Mouse (Mus musculus) urinary bladder, adult 2 months (tissue): ENCODE measurements around the gene Lama2. TPM values are rescaled to one million over a fixed set of nuclear protein-coding genes. Genes with fewer than 3 reads are reported as not detected.

Source experiments
- DNase-seq: peaks from one replicate; pipeline ENCODE4 v3.0.0; 2022; ENCODE audit warnings: low spot score
- polyA plus RNA-seq: library from polyadenylated mRNA; depleted of rRNA; stranded (reverse); fragments of >200 nt; gene quantifications from 2 replicates; pipeline ENCODE4 v1.2.3, GENCODE M21; 2012

The Lama2 gene
- polyA plus RNA-seq, 1 experiment: 36.0 TPM

GRCm38 (mm10) chr10:27384636-27385035, 234.9 kb downstream of the Lama2 start:
- no peak for DNase-seq

- no peak for DNase-seq
Observed at GRCm38 (mm10) chr10:27382887-27383609, 236.5 kb downstream of the Lama2 start.

- DNase-seq: no peak
Observed at GRCm38 (mm10) chr10:27378286-27378685, 241.3 kb downstream of the Lama2 start.

- no peak for DNase-seq
Observed at GRCm38 (mm10) chr10:27344278-27344677, 275.3 kb downstream of the Lama2 start.

- no peak for DNase-seq
Observed at GRCm38 (mm10) chr10:27322410-27322990, 297.1 kb downstream of the Lama2 start.

- no peak for DNase-seq
Observed at GRCm38 (mm10) chr10:27307444-27307843, 312.1 kb downstream of the Lama2 start.

- DNase-seq: no peak
Observed at GRCm38 (mm10) chr10:27305301-27305700, 314.3 kb downstream of the Lama2 start.

GRCm38 (mm10) chr10:27285098-27285860, 334.3 kb downstream of the Lama2 start:
- DNase-seq: no peak

- DNase-seq: no peak
Observed at GRCm38 (mm10) chr10:27267432-27267831, 352.1 kb downstream of the Lama2 start.

- DNase-seq: no peak
Observed at GRCm38 (mm10) chr10:27265812-27266211, 353.7 kb downstream of the Lama2 start.

- DNase-seq: no peak
Observed at GRCm38 (mm10) chr10:27264713-27265112, 354.8 kb downstream of the Lama2 start.

GRCm38 (mm10) chr10:27249741-27250140, 369.8 kb downstream of the Lama2 start:
- DNase-seq: no peak

GRCm38 (mm10) chr10:27234755-27235154, 384.8 kb downstream of the Lama2 start:
- no peak for DNase-seq

- no peak for DNase-seq
Observed at GRCm38 (mm10) chr10:27233577-27233976, 386.0 kb downstream of the Lama2 start.

GRCm38 (mm10) chr10:27223815-27224375, 395.7 kb downstream of the Lama2 start:
- no peak for DNase-seq

- no peak for DNase-seq
Observed at GRCm38 (mm10) chr10:27222639-27223315, 396.8 kb downstream of the Lama2 start.

GRCm38 (mm10) chr10:27219698-27220097, 399.9 kb downstream of the Lama2 start:
- no peak for DNase-seq

GRCm38 (mm10) chr10:27207320-27207719, 412.2 kb downstream of the Lama2 start:
- DNase-seq: no peak

- DNase-seq: no peak
Observed at GRCm38 (mm10) chr10:27198443-27198842, 421.1 kb downstream of the Lama2 start.

- DNase-seq: no peak
Observed at GRCm38 (mm10) chr10:27193986-27194908, 425.3 kb downstream of the Lama2 start.
